In the genomic region with DNA sequence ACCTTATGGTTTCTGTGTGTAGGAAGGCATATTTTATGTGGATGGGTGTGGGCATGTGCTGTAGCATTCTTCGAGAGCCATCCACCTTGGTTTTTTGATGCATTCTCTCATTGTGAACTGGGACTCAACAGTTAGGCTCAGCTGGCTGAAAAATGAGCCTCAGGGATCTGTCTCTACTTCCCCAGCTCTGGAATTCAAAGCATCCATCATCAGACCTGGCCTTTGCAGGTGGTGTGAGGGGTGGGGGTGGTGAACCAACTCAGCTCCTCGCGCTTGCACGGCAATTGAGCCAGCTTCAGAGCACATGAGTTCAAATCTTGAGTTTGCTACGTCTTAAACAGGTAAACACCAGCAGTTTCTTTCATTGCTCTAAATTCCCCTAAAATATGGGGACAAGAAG, we compare ENCODE assay signal across 19 mouse cellular contexts.
"Had no signal": no experiment of that assay in that cellular context is flagged by ENCODE, and none has a peak within 500 bp of the region (broad histone marks: within the 10 kb centered on the region; RNA-seq: fewer than 3 reads in every experiment).

No protein-coding gene starts in this region.

- H3K9me3 ChIP-seq: limb, embryonic 12.5 days; limb, embryonic 15.5 days; midbrain, embryonic 10.5 days; midbrain, embryonic 13.5 days had no signal

- H3K36me3 ChIP-seq: limb, embryonic 12.5 days; limb, embryonic 15.5 days; midbrain, embryonic 10.5 days; midbrain, embryonic 13.5 days had no signal

- H3K27ac ChIP-seq: kidney, postnatal 0 days; limb, embryonic 12.5 days; limb, embryonic 15.5 days; liver, embryonic 14.5 days; macrophage; midbrain, embryonic 10.5 days; midbrain, embryonic 13.5 days; stomach, postnatal 0 days had no signal

- H3K27me3 ChIP-seq: limb, embryonic 12.5 days; limb, embryonic 15.5 days; midbrain, embryonic 13.5 days had no signal

- H3K9ac ChIP-seq: limb, embryonic 12.5 days; limb, embryonic 15.5 days; liver, embryonic 14.5 days; liver, postnatal 0 days; lung, embryonic 14.5 days; midbrain, embryonic 13.5 days had no signal

- DNase-seq: kidney, adult 2 months; kidney, postnatal 25 days; left cerebral cortex, postnatal 4 days; liver, postnatal 0 days; lung, embryonic 14.5 days; right cerebral cortex, postnatal 14 days; right cerebral cortex, postnatal 4 days; thymus, adult 2 months; thymus, postnatal 14 days; thymus, postnatal 4 days had no signal

- H3K4me3 ChIP-seq: limb, embryonic 12.5 days; limb, embryonic 15.5 days; midbrain, embryonic 10.5 days; midbrain, embryonic 13.5 days; myocyte had no signal

- H3K4me1 ChIP-seq: midbrain, embryonic 13.5 days had no signal
